Mouse (Mus musculus): ENCODE measurements around the gene Tor1a.
A peak's percentile ranks its signal among the peaks of the same experiment; 100 is the strongest.

Gene Tor1a

GRCm38 (mm10) chr2:30967352-30968327 lies at the start of gene Tor1a:
Tor1a (minus strand) TSS chr2:30967933.
- peak; percentile 80 for DNase-seq (ENCODE audit: low read depth, low spot score)

GRCm38 (mm10) chr2:31013371-31014120 lies 45.8 kb upstream of the Tor1a start:
- DNase-seq (ENCODE audit: low read depth, low spot score) = no peak

- no peak for DNase-seq (ENCODE audit: low read depth, low spot score)
Measured at GRCm38 (mm10) chr2:31007208-31007607, 39.5 kb upstream of the Tor1a start.

GRCm38 (mm10) chr2:31006434-31006833 lies 38.7 kb upstream of the Tor1a start:
- DNase-seq (ENCODE audit: low read depth, low spot score) = no peak

- no peak for DNase-seq (ENCODE audit: low read depth, low spot score)
Measured at GRCm38 (mm10) chr2:31005453-31005852, 37.7 kb upstream of the Tor1a start.

GRCm38 (mm10) chr2:31002857-31003256 lies 35.1 kb upstream of the Tor1a start:
- no peak for DNase-seq (ENCODE audit: low read depth, low spot score)

- no peak for DNase-seq (ENCODE audit: low read depth, low spot score)
Measured at GRCm38 (mm10) chr2:30998443-30999260, 30.9 kb upstream of the Tor1a start.

- no peak for DNase-seq (ENCODE audit: low read depth, low spot score)
Measured at GRCm38 (mm10) chr2:30995432-30995996, 27.8 kb upstream of the Tor1a start.

- DNase-seq (ENCODE audit: low read depth, low spot score) = no peak
Measured at GRCm38 (mm10) chr2:30994853-30995252, 27.1 kb upstream of the Tor1a start.

GRCm38 (mm10) chr2:30990221-30990620 lies 22.5 kb upstream of the Tor1a start:
- DNase-seq (ENCODE audit: low read depth, low spot score) = no peak

GRCm38 (mm10) chr2:30985111-30986020 lies 17.6 kb upstream of the Tor1a start:
- no peak for DNase-seq (ENCODE audit: low read depth, low spot score)

GRCm38 (mm10) chr2:30983024-30983423 lies 15.3 kb upstream of the Tor1a start:
- DNase-seq (ENCODE audit: low read depth, low spot score) = no peak

GRCm38 (mm10) chr2:30981790-30982513 lies 14.2 kb upstream of the Tor1a start, which contains the start of the genes BC005624 and Usp20:
BC005624 (minus strand) TSS chr2:30982201.
Usp20 (plus strand) TSS chr2:30982279.
- peak; percentile 100 for DNase-seq (ENCODE audit: low read depth, low spot score)

- no peak for DNase-seq (ENCODE audit: low read depth, low spot score)
Measured at GRCm38 (mm10) chr2:30966826-30967225, 907 bp downstream of the Tor1a start.

- no peak for DNase-seq (ENCODE audit: low read depth, low spot score)
Measured at GRCm38 (mm10) chr2:30965627-30966026, 2.1 kb downstream of the Tor1a start.

- DNase-seq (ENCODE audit: low read depth, low spot score) = peak; percentile 48
Measured at GRCm38 (mm10) chr2:30962570-30963254, 5.0 kb downstream of the Tor1a start.

GRCm38 (mm10) chr2:30959856-30960255 lies 7.9 kb downstream of the Tor1a start:
- DNase-seq (ENCODE audit: low read depth, low spot score) = no peak

- DNase-seq (ENCODE audit: low read depth, low spot score) = no peak
Measured at GRCm38 (mm10) chr2:30958726-30959125, 9.0 kb downstream of the Tor1a start.

GRCm38 (mm10) chr2:30957511-30957910 lies 10.2 kb downstream of the Tor1a start:
- DNase-seq (ENCODE audit: low read depth, low spot score) = no peak

All from telencephalon, adult 2 months (tissue).